Mouse (Mus musculus) leukemia stem cell, adult 10-12 weeks (primary cell): ENCODE results near the gene AU021092. TPM values are rescaled to one million over a fixed set of nuclear protein-coding genes. Genes with fewer than 3 reads are reported as not detected.

Source experiments
- polyA plus RNA-seq: library from polyadenylated mRNA; stranded (reverse); fragments of >175 nt; gene quantifications from 2 replicates; pipeline ENCODE4 v1.2.3, GENCODE M21; 2012; ENCODE audit warnings: low replicate concordance

The AU021092 gene
- polyA plus RNA-seq = 0.12 and 0.72 TPM in 2 replicates

DNA sequence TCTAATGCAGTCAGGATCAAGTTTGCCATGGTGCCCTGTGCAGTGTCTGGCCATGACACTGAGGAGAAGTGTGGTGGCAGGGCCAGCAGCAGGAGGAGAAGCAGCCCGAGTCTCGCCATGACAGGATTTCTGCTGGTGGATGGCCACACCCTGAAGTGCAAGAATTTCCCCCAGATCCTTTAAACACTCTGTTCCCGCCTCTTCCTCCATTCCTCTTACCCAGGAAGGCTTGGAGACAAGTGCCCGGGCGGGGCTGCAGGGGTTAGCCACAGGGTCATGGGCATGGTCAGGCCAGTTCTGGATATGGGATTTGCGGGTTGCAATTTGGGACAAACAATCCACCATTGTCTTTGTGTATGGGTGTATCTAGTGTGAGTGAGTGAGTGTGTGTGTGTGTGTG is at the start of gene AU021092:
Gene AU021092, minus strand, starts transcription at position 160 of the 400 bp plus-strand sequence.

GRCm38 (mm10) chr16:5255779-5256496 is 33.8 kb upstream of the AU021092 start, which contains the start of gene Eef2kmt:
Eef2kmt (minus strand) TSS chr16:5255983.

GRCm38 (mm10) chr16:5233418-5234313 is 11.6 kb upstream of the AU021092 start, which contains the start of gene Alg1:
Alg1 (plus strand) TSS chr16:5233621.

DNA sequence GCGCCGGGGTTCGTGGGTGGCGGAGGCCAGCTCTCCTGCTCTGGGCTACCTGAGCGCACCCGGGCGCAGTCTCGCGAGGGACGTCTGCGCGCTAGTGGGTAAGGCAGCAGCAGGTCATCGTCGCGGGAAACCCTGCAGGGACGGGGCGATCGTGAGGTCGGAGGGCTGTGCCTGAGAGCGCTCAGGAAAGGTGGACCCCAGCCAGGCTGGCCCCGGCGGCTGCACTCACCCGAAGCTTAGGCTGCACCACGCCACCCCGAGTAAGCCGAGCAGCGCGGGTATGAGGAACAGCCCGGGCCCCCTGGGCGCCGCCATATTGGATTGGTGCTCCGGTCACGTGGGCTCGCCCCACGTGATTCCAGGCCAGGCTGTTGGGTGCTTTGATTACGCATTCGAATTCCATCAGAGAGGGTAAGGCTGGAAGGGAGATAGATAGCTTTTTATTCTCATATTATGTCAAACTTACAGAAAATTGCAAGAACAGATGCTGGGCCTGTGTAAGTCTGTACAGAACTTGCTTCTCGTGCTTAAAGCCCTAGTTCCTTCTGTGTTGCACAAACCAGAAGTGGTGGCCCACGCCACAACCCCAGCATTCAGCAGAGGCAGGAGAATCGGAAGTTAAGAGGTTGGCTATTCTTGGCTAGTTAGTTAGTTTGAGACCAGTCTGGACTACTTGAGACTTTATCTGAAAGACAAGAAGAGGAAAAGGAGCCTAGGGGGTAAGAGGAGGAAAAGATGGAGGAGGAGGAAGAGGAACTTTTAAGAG is 18.2 kb downstream of the AU021092 start, which contains the start of gene Nagpa:
Gene Nagpa, minus strand, starts transcription at position 345 of the 766 bp plus-strand sequence.

Other genes with a start within 250 kb of the AU021092 start
- not detected in 2 replicates for gene Sept12, start 224.4 kb downstream of the AU021092 start, polyA plus RNA-seq
- gene Smim22, start 215.0 kb downstream of the AU021092 start, polyA plus RNA-seq = not detected in 2 replicates
- gene Rogdi, start 208.7 kb downstream of the AU021092 start, polyA plus RNA-seq = 25.5 and 29.2 TPM in 2 replicates
- 7.0 and 23.1 TPM in 2 replicates for gene Glyr1, start 172.4 kb downstream of the AU021092 start, polyA plus RNA-seq
- 13.9 and 28.7 TPM in 2 replicates for gene Ubn1, start 172.2 kb downstream of the AU021092 start, polyA plus RNA-seq
- gene Ppl, start 89.9 kb downstream of the AU021092 start, polyA plus RNA-seq = 0.17 and 0.30 TPM in 2 replicates
- 0.02 TPM in 1 of 2 replicates, not detected in the other for gene Sec14l5, start 75.2 kb downstream of the AU021092 start, polyA plus RNA-seq
- 33.3 and 36.0 TPM in 2 replicates for gene Nagpa, start 18.3 kb downstream of the AU021092 start, polyA plus RNA-seq
- 8.2 and 21.3 TPM in 2 replicates for gene Alg1, start 11.3 kb upstream of the AU021092 start, polyA plus RNA-seq
- gene Eef2kmt, start 33.7 kb upstream of the AU021092 start, polyA plus RNA-seq = 3.1 and 5.3 TPM in 2 replicates